Mouse (Mus musculus) midbrain, embryonic 15.5 days (tissue): ENCODE data around the gene Tmod2. TPM values are rescaled to one million over a fixed set of nuclear protein-coding genes. Genes with fewer than 3 reads are reported as not detected.

ENCODE experiments used
- ATAC-seq: fragments of 200-750 bp; cut with Nextera tagmentation; replicated peaks from 2 replicates; pipeline ENCODE4 v1.8.0; 2017; ENCODE audit warnings: moderate TSS enrichment
- H3K27ac ChIP-seq: fragments of 300-500 bp; sonication (generic); 2 replicates; pipeline ENCODE4 v1.5.1; 2015; ENCODE audit warnings: mild to moderate bottlenecking, inconsistent platforms
- H3K27me3 ChIP-seq: fragments of 300-500 bp; sonication (generic); replicated peaks from 2 replicates; pipeline ENCODE4 v1.6.1; 2015; ENCODE audit warnings: inconsistent platforms
- H3K36me3 ChIP-seq: fragments of 300-500 bp; sonication (generic); replicated peaks from 2 replicates; pipeline ENCODE4 v1.6.1; 2015; ENCODE audit warnings: inconsistent platforms
- H3K4me1 ChIP-seq: fragments of 300-500 bp; sonication (generic); 2 replicates; pipeline ENCODE4 v1.6.1; 2015; ENCODE audit warnings: inconsistent platforms
- H3K4me2 ChIP-seq: fragments of 300-500 bp; sonication (generic); 2 replicates; pipeline ENCODE4 v1.6.1; 2015; ENCODE audit warnings: inconsistent platforms, mild to moderate bottlenecking, moderate library complexity
- H3K4me3 ChIP-seq: fragments of 300-500 bp; sonication (generic); 2 replicates; pipeline ENCODE4 v1.5.1; 2015; ENCODE audit warnings: mild to moderate bottlenecking, inconsistent platforms
- H3K9ac ChIP-seq: fragments of 300-500 bp; sonication (generic); 2 replicates; pipeline ENCODE4 v1.6.1; 2015; ENCODE audit warnings: mild to moderate bottlenecking, inconsistent platforms
- H3K9me3 ChIP-seq: fragments of 300-500 bp; sonication (generic); 2 replicates; pipeline ENCODE4 v1.6.1; 2016; ENCODE audit warnings: inconsistent platforms
- WGBS: fragments of 180-500 bp; shearing (Covaris S2); methylation state at CpG from one replicate; pipeline ENCODE4 v1.1.7; 2015; ENCODE audit warnings: mixed read lengths; 5-methylcytosine and 5-hydroxymethylcytosine counted together
- polyA plus RNA-seq: library from polyadenylated mRNA; unstranded; fragments of >200 nt; fragmentation: Nextera tagmentation; extraction: Ambion mirVana; gene quantifications from 2 replicates; pipeline ENCODE4 v1.2.1, GENCODE M21; 2015

Gene Tmod2
- polyA plus RNA-seq, 1 experiment from 2014 or later, result 308 TPM

DNA sequence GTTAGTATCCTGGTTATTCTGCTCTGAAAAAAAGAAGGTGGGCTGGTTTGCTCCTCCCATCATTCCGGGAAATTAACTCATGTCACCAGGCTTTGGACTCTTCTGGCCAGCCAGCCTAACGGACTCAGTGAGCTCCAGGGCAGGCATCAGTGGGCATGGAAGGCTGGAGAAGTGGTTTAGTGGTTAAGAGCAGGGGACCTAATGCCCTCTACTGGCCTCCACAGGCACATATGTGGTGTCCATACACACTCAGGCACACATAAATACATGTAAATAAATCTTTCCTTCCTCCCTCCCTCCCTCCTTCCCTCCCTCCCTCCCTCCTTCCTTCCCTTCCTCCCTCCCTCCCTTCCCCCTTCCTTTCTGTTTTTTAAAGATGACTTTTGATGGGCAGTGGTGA lies 47.9 kb downstream of the Tmod2 start:
- Histone ChIP-seq H3K4me1 (peaks cover 11% of the 10 kb centered on the region), H3K4me2 (no peak overlapping the region), H3K9ac (no peak overlapping the region), H3K36me3 (no peaks in the 10 kb centered on the region), H3K27ac (no peak overlapping the region), H3K9me3 (no peaks in the 10 kb centered on the region), H3K4me3 (no peak overlapping the region), H3K27me3 (no peaks in the 10 kb centered on the region)
- 40% methylated on average over 2 of the region's 2 CpGs for WGBS
- no peak for ATAC-seq

- no peaks in the 10 kb centered on the region for H3K27me3 ChIP-seq
- WGBS, result 88% methylated on average over 13 of the region's 13 CpGs
- peaks cover 24% of the 10 kb centered on the region for H3K4me1 ChIP-seq
Observed at GRCm38 (mm10) chr9:75561040-75561669, 50.0 kb downstream of the Tmod2 start.

GRCm38 (mm10) chr9:75560353-75560752 lies 50.8 kb downstream of the Tmod2 start:
- Histone ChIP-seq H3K27me3 (no peaks in the 10 kb centered on the region), H3K4me3 (0 out of 2 replicates have a peak overlapping the region, but pooled peaks have one; percentile 65), H3K4me1 (peaks cover 24% of the 10 kb centered on the region), H3K9ac (no peak overlapping the region), H3K27ac (no peak overlapping the region), H3K36me3 (no peaks in the 10 kb centered on the region), H3K9me3 (no peaks in the 10 kb centered on the region), H3K4me2 (peak overlapping the region; percentile 88; the same call in 1 of the 2 replicates)
- no peak for ATAC-seq

More at GRCm38 (mm10) chr9:75561040-75561669, 50.0 kb downstream of the Tmod2 start:
- Histone ChIP-seq H3K9me3 (no peaks in the 10 kb centered on the region), H3K27ac (no peak overlapping the region), H3K4me2 (no peak overlapping the region), H3K36me3 (no peaks in the 10 kb centered on the region), H3K4me3 (no peak overlapping the region), H3K9ac (no peak overlapping the region)
- no peak for ATAC-seq

DNA sequence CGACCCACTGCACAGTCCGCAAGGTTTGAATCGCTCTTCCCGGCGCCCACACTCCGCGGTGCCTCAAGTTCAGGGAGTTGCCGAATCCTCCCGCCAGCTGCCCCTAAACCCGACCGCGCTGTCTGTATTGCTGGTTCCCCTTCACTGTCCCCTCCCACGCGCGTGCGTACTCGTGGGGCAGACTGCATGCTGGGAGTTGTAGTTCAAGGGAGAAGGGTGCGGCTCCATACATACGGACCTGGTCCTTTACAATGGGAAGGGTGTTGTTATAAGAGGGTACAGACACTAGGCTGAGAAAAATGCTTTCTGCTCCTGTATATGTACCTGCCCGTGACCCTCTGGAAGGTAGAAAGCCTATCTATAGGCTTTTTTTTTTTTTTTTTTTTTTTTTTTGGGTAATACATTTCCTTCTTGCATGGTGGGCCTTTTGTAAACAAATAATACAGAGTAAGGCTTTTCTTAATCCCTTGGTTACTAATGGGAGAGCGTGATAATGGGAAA lies 51.6 kb downstream of the Tmod2 start, which contains the start of gene Tmod3:
Gene Tmod3 (minus strand): TSS at position 146 of the 501 bp plus-strand sequence.
- H3K4me1 ChIP-seq, result peaks cover 24% of the 10 kb centered on the region
- H3K27ac ChIP-seq, result peak within 1 kb of the TSS; percentile 76
- H3K9me3 ChIP-seq, result no peaks in the 10 kb centered on the region
- WGBS, result 2% methylated on average over 21 of the region's 21 CpGs
- peak within 1 kb of the TSS; percentile 88 for H3K4me2 ChIP-seq
- peak within 1 kb of the TSS; percentile 65 for H3K4me3 ChIP-seq
- peak within 1 kb of the TSS; percentile 67 for H3K9ac ChIP-seq
- ATAC-seq, result peak; percentile 98
- no peaks in the 10 kb centered on the region for H3K36me3 ChIP-seq
- no peaks in the 10 kb centered on the region for H3K27me3 ChIP-seq

GRCm38 (mm10) chr9:75558812-75559511 lies 52.2 kb downstream of the Tmod2 start:
- peaks cover 24% of the 10 kb centered on the region for H3K4me1 ChIP-seq
- WGBS, result under 1% methylated on average over 47 of the region's 47 CpGs

GRCm38 (mm10) chr9:75558360-75558759 lies 52.8 kb downstream of the Tmod2 start:
- H3K9me3 ChIP-seq, result no peaks in the 10 kb centered on the region
- ATAC-seq, result no peak
- H3K36me3 ChIP-seq, result no peaks in the 10 kb centered on the region
- peak overlapping the region; percentile 88 for H3K4me2 ChIP-seq
- no peaks in the 10 kb centered on the region for H3K27me3 ChIP-seq
- no peak overlapping the region for H3K27ac ChIP-seq
- H3K4me3 ChIP-seq, result peak overlapping the region; percentile 65
- H3K4me1 ChIP-seq, result peaks cover 24% of the 10 kb centered on the region
- 31% methylated on average over 3 of the region's 3 CpGs for WGBS
- peak overlapping the region; percentile 67 for H3K9ac ChIP-seq

More at GRCm38 (mm10) chr9:75558812-75559511, 52.2 kb downstream of the Tmod2 start:
- Histone ChIP-seq H3K4me2 (peak overlapping the region; percentile 88), H3K36me3 (no peaks in the 10 kb centered on the region), H3K27me3 (no peaks in the 10 kb centered on the region), H3K4me3 (peak overlapping the region; percentile 65), H3K9me3 (no peaks in the 10 kb centered on the region), H3K9ac (peak overlapping the region; percentile 67), H3K27ac (peak overlapping the region; percentile 76)
- peak; percentile 86 for ATAC-seq

GRCm38 (mm10) chr9:75553719-75554118 lies 57.4 kb downstream of the Tmod2 start:
- H3K9ac ChIP-seq, result no peak overlapping the region
- no peaks in the 10 kb centered on the region for H3K36me3 ChIP-seq
- no peak for ATAC-seq
- no peaks in the 10 kb centered on the region for H3K9me3 ChIP-seq
- H3K4me2 ChIP-seq, result no peak overlapping the region
- no peaks in the 10 kb centered on the region for H3K27me3 ChIP-seq
- no peak overlapping the region for H3K4me3 ChIP-seq
- H3K27ac ChIP-seq, result no peak overlapping the region
- WGBS, result 78% methylated on average over 4 of the region's 4 CpGs
- peaks cover 15% of the 10 kb centered on the region for H3K4me1 ChIP-seq

DNA sequence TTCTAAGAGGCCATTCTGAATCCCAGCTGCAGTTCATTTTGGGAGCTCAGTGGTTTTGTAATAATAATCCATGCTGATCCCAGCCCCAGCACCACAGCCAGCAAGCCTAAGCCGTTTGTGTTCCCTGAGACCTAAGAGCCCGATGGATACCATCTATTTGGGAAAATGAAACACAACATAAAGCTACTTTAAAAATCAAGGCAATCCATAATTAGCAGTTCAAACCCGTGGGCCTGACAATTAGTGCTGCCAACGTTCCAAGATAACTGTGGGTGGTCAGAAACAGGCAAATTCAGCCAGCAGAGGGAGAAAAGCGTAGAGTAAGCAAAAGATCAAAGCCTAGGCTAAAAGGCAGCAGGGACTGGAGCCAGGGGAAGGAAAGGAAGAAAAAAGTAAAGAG lies 59.8 kb downstream of the Tmod2 start:
- no peaks in the 10 kb centered on the region for H3K4me1 ChIP-seq
- H3K9me3 ChIP-seq, result no peaks in the 10 kb centered on the region
- no peaks in the 10 kb centered on the region for H3K27me3 ChIP-seq
- no peak overlapping the region for H3K27ac ChIP-seq
- H3K36me3 ChIP-seq, result no peaks in the 10 kb centered on the region
- no peak overlapping the region for H3K9ac ChIP-seq
- no peak overlapping the region for H3K4me3 ChIP-seq
- WGBS, result 56% methylated on average over 5 of the region's 5 CpGs
- ATAC-seq, result no peak
- no peak overlapping the region for H3K4me2 ChIP-seq

GRCm38 (mm10) chr9:75549010-75549409 lies 62.1 kb downstream of the Tmod2 start:
- 72% methylated on average over 8 of the region's 8 CpGs for WGBS
- Histone ChIP-seq H3K36me3 (no peaks in the 10 kb centered on the region), H3K9me3 (no peaks in the 10 kb centered on the region), H3K9ac (no peak overlapping the region), H3K4me3 (no peak overlapping the region), H3K4me2 (no peak overlapping the region), H3K27ac (no peak overlapping the region), H3K4me1 (no peaks in the 10 kb centered on the region), H3K27me3 (no peaks in the 10 kb centered on the region)
- ATAC-seq, result no peak

DNA sequence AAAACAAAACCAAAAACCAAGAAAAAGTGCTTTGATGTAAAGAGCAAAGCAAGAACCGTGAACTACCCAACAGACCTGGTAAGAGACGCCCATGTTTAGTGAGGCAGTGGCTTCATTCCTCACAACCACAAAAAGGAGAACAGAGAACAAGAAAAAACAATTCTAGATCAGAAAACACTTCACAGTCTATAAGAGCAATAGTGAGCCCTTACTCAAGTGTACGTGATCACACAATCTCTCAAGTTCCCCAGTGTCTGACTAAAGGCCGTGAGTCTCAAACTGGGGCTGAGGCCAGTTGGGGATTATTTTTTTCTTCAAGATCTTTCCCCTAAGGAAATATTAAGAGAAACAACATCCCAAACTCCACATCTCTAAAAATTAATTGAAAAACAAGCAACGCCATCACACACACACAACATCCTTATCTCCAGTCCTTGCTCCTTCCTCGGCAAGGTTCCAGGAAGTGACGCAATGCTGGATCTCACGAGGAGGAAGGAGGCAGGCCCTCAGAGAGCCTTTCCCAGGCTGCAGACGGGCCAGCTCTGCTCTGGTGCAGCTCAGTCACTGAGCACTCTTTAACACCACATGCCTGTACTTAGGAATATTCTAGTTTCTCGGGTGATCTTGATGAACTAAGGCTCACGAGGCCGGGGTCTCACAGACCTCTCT lies 64.1 kb downstream of the Tmod2 start:
- WGBS, result 85% methylated on average over 12 of the region's 12 CpGs
- Histone ChIP-seq H3K4me1 (no peaks in the 10 kb centered on the region), H3K4me3 (no peak overlapping the region), H3K9ac (no peak overlapping the region), H3K27ac (no peak overlapping the region), H3K27me3 (no peaks in the 10 kb centered on the region), H3K36me3 (no peaks in the 10 kb centered on the region), H3K4me2 (no peak overlapping the region), H3K9me3 (no peaks in the 10 kb centered on the region)
- no peak for ATAC-seq

GRCm38 (mm10) chr9:75545514-75545913 lies 65.6 kb downstream of the Tmod2 start:
- 90% methylated on average over 8 of the region's 8 CpGs for WGBS
- Histone ChIP-seq H3K9me3 (no peaks in the 10 kb centered on the region), H3K4me1 (peaks cover 4% of the 10 kb centered on the region; the same call in 1 of the 2 replicates), H3K4me2 (no peak overlapping the region), H3K27ac (no peak overlapping the region), H3K4me3 (no peak overlapping the region), H3K36me3 (no peaks in the 10 kb centered on the region), H3K9ac (no peak overlapping the region), H3K27me3 (no peaks in the 10 kb centered on the region)
- no peak for ATAC-seq

- no peak overlapping the region for H3K4me3 ChIP-seq
- H3K4me1 ChIP-seq, result peaks cover 7% of the 10 kb centered on the region; the same call in 1 of the 2 replicates
- H3K27me3 ChIP-seq, result no peaks in the 10 kb centered on the region
- H3K9ac ChIP-seq, result no peak overlapping the region
- ATAC-seq, result no peak
- H3K36me3 ChIP-seq, result no peaks in the 10 kb centered on the region
- no peaks in the 10 kb centered on the region for H3K9me3 ChIP-seq
- no peak overlapping the region for H3K4me2 ChIP-seq
- WGBS, result 21% methylated on average over 5 of the region's 5 CpGs
- no peak overlapping the region for H3K27ac ChIP-seq
Observed at GRCm38 (mm10) chr9:75541497-75541896, 69.6 kb downstream of the Tmod2 start.
